Mouse (Mus musculus): ENCODE data around the gene Arhgdig. TPM values are rescaled to one million over a fixed set of nuclear protein-coding genes. Genes with fewer than 3 reads are reported as not detected.

Arhgdig gene
- 181 and 195 TPM in 2 replicates for polyA plus RNA-seq (2014; fragmentation: Nextera tagmentation; extraction: Ambion mirVana)

GRCm38 (mm10) chr17:26207686-26208085, at the start of gene Arhgdig:
TSS of gene Arhgdig (minus strand) at chr17:26207786.
- H3K9ac ChIP-seq, result no peak within 1 kb of the TSS
- WGBS, result 87% methylated on average over 12 of the region's 12 CpGs
- DNase-seq (ENCODE audit: low spot score) (no peak), ATAC-seq (ENCODE audit: low FRiP score) (no peak)
- H3K27me3 ChIP-seq (ENCODE audit: control insufficient read depth, insufficient read depth, low read length), result peaks cover 20% of the 10 kb centered on the region
- no peak within 1 kb of the TSS for H3K4me2 ChIP-seq (replicated peaks)
- H3K4me3 ChIP-seq (replicated peaks; ENCODE audit: low read length), result no peak within 1 kb of the TSS
- H3K9me3 ChIP-seq (ENCODE audit: control insufficient read depth, low read length), result no peaks in the 10 kb centered on the region
- H3K4me1 ChIP-seq (replicated peaks; ENCODE audit: control insufficient read depth, insufficient read depth, low read length), result peaks cover 5% of the 10 kb centered on the region
- no peaks in the 10 kb centered on the region for H3K36me3 ChIP-seq (replicated peaks; ENCODE audit: control insufficient read depth, insufficient read depth)
- no peak within 1 kb of the TSS for H3K27ac ChIP-seq

DNA sequence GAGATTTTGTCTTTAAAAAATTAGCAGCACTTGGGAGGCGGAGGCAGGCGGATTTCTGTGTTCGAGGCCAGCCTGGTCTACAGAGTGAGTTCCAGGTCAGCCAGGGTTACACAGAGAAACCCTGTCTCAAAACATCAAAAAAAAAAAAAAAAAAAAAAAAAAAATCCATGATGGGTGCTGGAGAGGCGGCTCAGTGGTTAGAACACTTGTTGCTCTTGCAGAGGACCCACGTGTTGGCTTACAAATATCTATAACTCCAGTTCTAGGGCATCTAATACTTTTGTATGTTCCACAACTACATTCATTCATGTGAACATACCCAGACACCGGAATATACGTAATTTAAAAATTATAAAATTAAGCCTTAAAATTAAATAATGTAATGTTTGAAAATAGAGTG, 47.7 kb upstream of the Arhgdig start:
- 96% methylated on average over 7 of the region's 7 CpGs for WGBS
- Histone ChIP-seq H3K27ac (no peak overlapping the region), H3K27me3 (ENCODE audit: control insufficient read depth, insufficient read depth, low read length) (no peaks in the 10 kb centered on the region), H3K4me1 (replicated peaks; ENCODE audit: control insufficient read depth, insufficient read depth, low read length) (peaks cover 13% of the 10 kb centered on the region; the same call in 1 of the 2 replicates), H3K9me3 (ENCODE audit: control insufficient read depth, low read length) (no peaks in the 10 kb centered on the region), H3K4me2 (replicated peaks) (no peak overlapping the region), H3K9ac (no peak overlapping the region), H3K4me3 (replicated peaks; ENCODE audit: low read length) (no peak overlapping the region), H3K36me3 (replicated peaks; ENCODE audit: control insufficient read depth, insufficient read depth) (peaks cover 44% of the 10 kb centered on the region)
- no peak for ATAC-seq (ENCODE audit: low FRiP score)
- DNase-seq (ENCODE audit: low spot score), result no peak

DNA sequence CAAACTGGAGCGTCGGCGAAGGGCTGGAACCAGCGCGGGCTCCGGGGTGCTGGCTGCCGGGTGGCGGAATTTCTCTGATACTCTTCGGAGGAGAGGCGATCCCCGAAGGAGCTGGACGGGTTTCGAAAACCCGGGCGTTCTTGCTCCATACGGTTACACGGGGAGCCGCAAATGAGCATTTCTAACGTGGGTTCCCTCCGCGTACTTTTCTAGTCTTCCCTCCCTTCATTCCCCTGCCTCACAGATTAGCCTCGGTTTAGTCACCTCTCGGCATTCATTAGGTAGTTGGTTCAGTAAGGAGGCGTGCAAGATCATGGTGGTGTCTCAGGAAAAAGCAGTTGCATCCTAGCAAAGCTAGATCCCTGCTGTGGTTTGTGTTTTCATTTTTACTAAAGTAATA, 45.8 kb upstream of the Arhgdig start:
- Histone ChIP-seq H3K9me3 (ENCODE audit: control insufficient read depth, low read length) (no peaks in the 10 kb centered on the region), H3K4me1 (replicated peaks; ENCODE audit: control insufficient read depth, insufficient read depth, low read length) (peaks cover 13% of the 10 kb centered on the region; the same call in 1 of the 2 replicates), H3K27me3 (ENCODE audit: control insufficient read depth, insufficient read depth, low read length) (no peaks in the 10 kb centered on the region), H3K4me2 (replicated peaks) (peak overlapping the region; percentile 91), H3K27ac (peak overlapping the region; percentile 95), H3K9ac (peak overlapping the region; percentile 95), H3K36me3 (replicated peaks; ENCODE audit: control insufficient read depth, insufficient read depth) (peaks cover 26% of the 10 kb centered on the region), H3K4me3 (replicated peaks; ENCODE audit: low read length) (peak overlapping the region; percentile 91)
- no peak for ATAC-seq (ENCODE audit: low FRiP score)
- under 1% methylated on average over 24 of the region's 24 CpGs for WGBS
- no peak for DNase-seq (ENCODE audit: low spot score)

GRCm38 (mm10) chr17:26252539-26253251, 45.1 kb upstream of the Arhgdig start, which contains the start of gene Luc7l:
TSS of gene Luc7l (plus strand) at chr17:26252896.
- Histone ChIP-seq H3K9me3 (ENCODE audit: control insufficient read depth, low read length) (no peaks in the 10 kb centered on the region), H3K27ac (peak within 1 kb of the TSS; percentile 95), H3K9ac (peak within 1 kb of the TSS; percentile 95), H3K27me3 (ENCODE audit: control insufficient read depth, insufficient read depth, low read length) (no peaks in the 10 kb centered on the region), H3K4me2 (replicated peaks) (peak within 1 kb of the TSS; percentile 91), H3K4me1 (replicated peaks; ENCODE audit: control insufficient read depth, insufficient read depth, low read length) (peaks cover 13% of the 10 kb centered on the region; the same call in 1 of the 2 replicates), H3K36me3 (replicated peaks; ENCODE audit: control insufficient read depth, insufficient read depth) (peaks cover 19% of the 10 kb centered on the region), H3K4me3 (replicated peaks; ENCODE audit: low read length) (peak within 1 kb of the TSS; percentile 91)
- ATAC-seq (ENCODE audit: low FRiP score) (peak; percentile 95), DNase-seq (ENCODE audit: low spot score) (peak; percentile 95)
- under 1% methylated on average over 43 of the region's 43 CpGs for WGBS

DNA sequence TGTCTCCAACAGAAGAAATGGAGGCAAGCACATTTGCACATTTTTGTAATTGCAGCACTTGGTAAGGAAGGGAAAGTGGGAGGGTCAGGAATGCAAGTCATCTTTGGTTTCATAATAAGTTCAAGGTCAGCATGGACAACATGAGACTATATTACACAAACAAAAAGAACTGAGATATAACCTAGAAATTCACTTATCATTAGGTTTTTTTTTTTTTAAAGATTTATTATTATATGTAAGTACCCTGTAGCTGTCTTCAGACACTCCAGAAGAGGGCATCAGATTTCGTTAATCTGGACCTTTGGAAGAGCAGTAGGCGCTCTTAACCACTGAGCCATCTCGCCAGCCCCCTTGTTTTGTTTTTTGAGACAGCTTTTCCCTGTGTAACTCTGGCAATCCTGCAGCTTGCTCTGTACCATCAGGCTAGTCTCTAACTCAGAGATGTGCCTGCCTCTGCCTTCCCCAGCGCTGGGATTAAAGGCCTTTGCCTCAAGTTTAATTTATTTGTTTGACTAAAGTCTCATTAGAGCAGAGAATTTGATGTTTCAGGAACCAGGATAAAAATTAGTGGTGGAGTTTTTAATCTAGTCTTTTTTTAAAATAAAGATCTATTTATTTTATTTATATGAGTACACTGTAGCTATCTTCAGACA, 44.4 kb upstream of the Arhgdig start:
- peaks cover 13% of the 10 kb centered on the region; the same call in 1 of the 2 replicates for H3K4me1 ChIP-seq (replicated peaks; ENCODE audit: control insufficient read depth, insufficient read depth, low read length)
- ATAC-seq (ENCODE audit: low FRiP score) (no peak), DNase-seq (ENCODE audit: low spot score) (no peak)
- H3K27ac ChIP-seq, result peak overlapping the region; percentile 95
- H3K9ac ChIP-seq, result peak overlapping the region; percentile 95
- WGBS, result 61% methylated on average over 4 of the region's 4 CpGs
- no peaks in the 10 kb centered on the region for H3K27me3 ChIP-seq (ENCODE audit: control insufficient read depth, insufficient read depth, low read length)
- H3K36me3 ChIP-seq (replicated peaks; ENCODE audit: control insufficient read depth, insufficient read depth), result peaks cover 12% of the 10 kb centered on the region
- H3K4me3 ChIP-seq (replicated peaks; ENCODE audit: low read length), result peak overlapping the region; percentile 91
- H3K4me2 ChIP-seq (replicated peaks), result peak overlapping the region; percentile 91
- no peaks in the 10 kb centered on the region for H3K9me3 ChIP-seq (ENCODE audit: control insufficient read depth, low read length)

- DNase-seq (ENCODE audit: low spot score) (peak; percentile 92), ATAC-seq (ENCODE audit: low FRiP score) (peak; percentile 96)
- Histone ChIP-seq H3K4me1 (replicated peaks; ENCODE audit: control insufficient read depth, insufficient read depth, low read length) (peaks cover 10% of the 10 kb centered on the region; the same call in 1 of the 2 replicates), H3K27ac (peak within 1 kb of the TSS; percentile 81), H3K9ac (peak within 1 kb of the TSS; percentile 69), H3K27me3 (ENCODE audit: control insufficient read depth, insufficient read depth, low read length) (no peaks in the 10 kb centered on the region), H3K9me3 (ENCODE audit: control insufficient read depth, low read length) (no peaks in the 10 kb centered on the region), H3K4me3 (replicated peaks; ENCODE audit: low read length) (peak within 1 kb of the TSS; percentile 69), H3K36me3 (replicated peaks; ENCODE audit: control insufficient read depth, insufficient read depth) (no peaks in the 10 kb centered on the region), H3K4me2 (replicated peaks) (peak within 1 kb of the TSS; percentile 74)
- WGBS, result 6% methylated on average over 32 of the region's 33 CpGs
Measured at GRCm38 (mm10) chr17:26244101-26244841, 36.7 kb upstream of the Arhgdig start, which contains the start of gene Fam234a. TSS of gene Fam234a (minus strand) at chr17:26244242.

DNA sequence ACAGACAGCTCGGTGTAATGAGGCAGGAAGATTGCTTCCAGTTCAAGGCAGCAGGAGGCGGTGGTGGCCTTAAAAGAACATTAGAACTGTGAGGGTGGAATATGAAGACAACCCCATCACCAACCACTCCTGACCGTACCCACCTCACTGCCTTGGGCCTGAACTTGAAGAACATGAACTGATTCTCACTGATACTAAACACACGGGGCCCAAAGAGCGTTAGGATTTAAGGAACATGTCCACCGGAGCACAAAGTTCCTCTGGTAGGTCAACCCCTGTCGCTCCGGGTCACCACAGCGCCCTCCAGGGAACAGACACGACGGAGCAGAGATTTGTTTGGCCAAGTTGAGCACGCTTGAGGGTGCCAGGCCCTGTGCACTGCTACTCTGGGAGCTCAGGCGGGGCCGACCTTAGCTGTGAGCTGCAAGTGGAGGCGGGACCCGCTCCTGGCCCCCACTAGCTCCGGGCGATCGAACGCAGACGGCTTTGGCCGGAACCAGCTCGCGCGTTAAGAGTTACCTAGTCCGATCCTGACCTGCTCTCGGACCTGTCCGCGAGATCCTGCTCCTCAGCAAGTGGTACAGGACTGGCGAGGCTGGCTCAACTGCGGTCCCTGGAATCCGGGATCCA, 36.0 kb upstream of the Arhgdig start:
- peak overlapping the region; percentile 74 for H3K4me2 ChIP-seq (replicated peaks)
- peak overlapping the region; percentile 69 for H3K9ac ChIP-seq
- peak; percentile 59 for DNase-seq (ENCODE audit: low spot score)
- peak overlapping the region; percentile 69 for H3K4me3 ChIP-seq (replicated peaks; ENCODE audit: low read length)
- WGBS, result under 1% methylated on average over 32 of the region's 32 CpGs
- no peaks in the 10 kb centered on the region for H3K36me3 ChIP-seq (replicated peaks; ENCODE audit: control insufficient read depth, insufficient read depth)
- H3K27me3 ChIP-seq (ENCODE audit: control insufficient read depth, insufficient read depth, low read length), result no peaks in the 10 kb centered on the region
- peaks cover 10% of the 10 kb centered on the region; the same call in 1 of the 2 replicates for H3K4me1 ChIP-seq (replicated peaks; ENCODE audit: control insufficient read depth, insufficient read depth, low read length)
- H3K9me3 ChIP-seq (ENCODE audit: control insufficient read depth, low read length), result no peaks in the 10 kb centered on the region
- H3K27ac ChIP-seq, result peak overlapping the region; percentile 81
- peak; percentile 85 for ATAC-seq (ENCODE audit: low FRiP score)

- no peak for DNase-seq (ENCODE audit: low spot score)
- H3K4me2 ChIP-seq (replicated peaks), result no peak overlapping the region
- no peak for ATAC-seq (ENCODE audit: low FRiP score)
- H3K27ac ChIP-seq, result no peak overlapping the region
- no peaks in the 10 kb centered on the region for H3K9me3 ChIP-seq (ENCODE audit: control insufficient read depth, low read length)
- H3K27me3 ChIP-seq (ENCODE audit: control insufficient read depth, insufficient read depth, low read length), result no peaks in the 10 kb centered on the region
- peaks cover 10% of the 10 kb centered on the region; the same call in 1 of the 2 replicates for H3K4me1 ChIP-seq (replicated peaks; ENCODE audit: control insufficient read depth, insufficient read depth, low read length)
- no peaks in the 10 kb centered on the region for H3K36me3 ChIP-seq (replicated peaks; ENCODE audit: control insufficient read depth, insufficient read depth)
- no peak overlapping the region for H3K9ac ChIP-seq
- no peak overlapping the region for H3K4me3 ChIP-seq (replicated peaks; ENCODE audit: low read length)
- WGBS, result 89% methylated on average over 6 of the region's 6 CpGs
Measured at GRCm38 (mm10) chr17:26240990-26241389, 33.4 kb upstream of the Arhgdig start.

All from hindbrain, embryonic 14.5 days (tissue).